Mouse (Mus musculus) midbrain, postnatal 0 days (tissue): ENCODE measurements around the gene Grk5. TPM values are rescaled to one million over a fixed set of nuclear protein-coding genes. Genes with fewer than 3 reads are reported as not detected.

Source experiments
- ATAC-seq: fragments of 200-750 bp; cut with Nextera tagmentation; 2 replicates; pipeline ENCODE4 v1.8.0; 2017; ENCODE audit warnings: moderate number of reproducible peaks, mild to moderate bottlenecking, moderate TSS enrichment, moderate library complexity; ENCODE audit not compliant: low FRiP score
- DNase-seq: peaks from one replicate; pipeline ENCODE4 v3.0.0-alpha.2; 2015; ENCODE audit warnings: low spot score
- H3K27ac ChIP-seq: fragments of 300-500 bp; sonication (generic); 2 replicates; pipeline ENCODE4 v1.5.1; 2014; ENCODE audit warnings: low read depth, mild to moderate bottlenecking, low read length, mixed read lengths
- H3K27me3 ChIP-seq: fragments of 300-500 bp; sonication (generic); 2 replicates; pipeline ENCODE4 v1.6.1; 2014; ENCODE audit warnings: low read length, control low read depth, mixed read lengths; ENCODE audit not compliant: insufficient read depth
- H3K36me3 ChIP-seq: fragments of 300-500 bp; sonication (generic); 2 replicates; pipeline ENCODE4 v1.6.1; 2014; ENCODE audit warnings: low read length, control low read depth, mixed read lengths; ENCODE audit not compliant: insufficient read depth
- H3K4me1 ChIP-seq: fragments of 300-500 bp; sonication (generic); 2 replicates; pipeline ENCODE4 v1.6.1; 2014; ENCODE audit warnings: mild to moderate bottlenecking, control low read depth, antibody characterized with exemption, low read length, mixed read lengths; ENCODE audit not compliant: insufficient read depth
- H3K4me2 ChIP-seq: fragments of 300-500 bp; sonication (generic); 2 replicates; pipeline ENCODE4 v1.6.1; 2014; ENCODE audit warnings: low read depth, mild to moderate bottlenecking, low read length, mixed read lengths; ENCODE audit not compliant: poor library complexity, severe bottlenecking
- H3K4me3 ChIP-seq: fragments of 300-500 bp; sonication (generic); 2 replicates; pipeline ENCODE4 v1.5.1; 2014; ENCODE audit warnings: low read depth, mild to moderate bottlenecking, low read length, moderate library complexity
- H3K9ac ChIP-seq: fragments of 300-500 bp; sonication (generic); replicated peaks from 2 replicates; pipeline ENCODE4 v1.6.1; 2014; ENCODE audit warnings: mild to moderate bottlenecking, low read length, moderate library complexity, mixed read lengths; ENCODE audit not compliant: poor library complexity, severe bottlenecking
- H3K9me3 ChIP-seq: fragments of 300-500 bp; sonication (generic); 2 replicates; pipeline ENCODE4 v1.6.1; 2016; ENCODE audit warnings: low read length, control low read depth
- CTCF ChIP-seq: IDR thresholded peaks from 2 replicates; pipeline ENCODE4 v1.5.1; 2016; ENCODE audit warnings: antibody characterized with exemption, mild to moderate bottlenecking
- WGBS: fragments of 180-500 bp; shearing (Covaris S2); extraction: QIAGEN DNeasy Blood & Tissue Kit; methylation state at CpG from one replicate; pipeline ENCODE4 v1.1.7; 2014; 5-methylcytosine and 5-hydroxymethylcytosine counted together
- polyA plus RNA-seq: library from polyadenylated mRNA; unstranded; fragments of >200 nt; fragmentation: Nextera tagmentation; extraction: Ambion mirVana; gene quantifications from 2 replicates; pipeline ENCODE4 v1.2.1, GENCODE M21; 2015
- total RNA-seq: library from RNA; depleted of rRNA; stranded (reverse); fragments of >200 nt; gene quantifications from 2 replicates; pipeline ENCODE4 v1.2.3, GENCODE M21; 2014

The Grk5 gene
- total and polyA plus RNA-seq, 2 experiments from 2014 or later: 2.1 to 10.6 TPM

GRCm38 (mm10) chr19:61052008-61052407 lies 162.5 kb downstream of the Grk5 start:
- Histone ChIP-seq H3K27ac (no peak overlapping the region), H3K4me1 (no peaks in the 10 kb centered on the region), H3K4me2 (no peak overlapping the region), H3K27me3 (no peaks in the 10 kb centered on the region), H3K4me3 (no peak overlapping the region), H3K9me3 (no peaks in the 10 kb centered on the region), H3K9ac (no peak overlapping the region), H3K36me3 (no peaks in the 10 kb centered on the region)
- no peak for TF ChIP-seq CTCF
- DNase-seq (no peak), ATAC-seq (no peak)

DNA sequence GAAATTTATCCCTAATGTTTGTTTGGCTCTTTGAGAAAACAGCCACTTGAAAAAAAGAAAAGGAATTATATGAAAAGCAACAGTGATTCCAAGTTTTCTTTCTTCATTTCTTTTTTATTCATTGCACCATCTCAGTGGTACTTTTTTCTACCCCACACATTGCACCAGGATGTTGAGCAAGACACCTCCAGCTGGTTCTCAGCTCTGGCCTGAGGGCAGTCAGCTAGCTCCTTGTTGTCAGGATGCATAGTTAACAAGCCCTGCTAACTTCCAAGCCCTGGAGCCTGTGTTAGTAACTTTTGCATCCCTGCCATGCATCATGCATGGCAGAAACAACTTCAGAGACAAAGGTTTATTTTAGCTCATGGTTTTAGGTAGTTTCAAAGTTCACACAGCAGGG lies 163.2 kb downstream of the Grk5 start:
- no peaks in the 10 kb centered on the region for H3K9me3 ChIP-seq
- no peak overlapping the region for H3K27ac ChIP-seq
- H3K4me3 ChIP-seq: no peak overlapping the region
- no peak for DNase-seq
- TF ChIP-seq CTCF: no peak
- H3K4me1 ChIP-seq: no peaks in the 10 kb centered on the region
- H3K4me2 ChIP-seq: no peak overlapping the region
- ATAC-seq: no peak
- H3K9ac ChIP-seq: no peak overlapping the region
- H3K27me3 ChIP-seq: no peaks in the 10 kb centered on the region
- H3K36me3 ChIP-seq: no peaks in the 10 kb centered on the region

DNA sequence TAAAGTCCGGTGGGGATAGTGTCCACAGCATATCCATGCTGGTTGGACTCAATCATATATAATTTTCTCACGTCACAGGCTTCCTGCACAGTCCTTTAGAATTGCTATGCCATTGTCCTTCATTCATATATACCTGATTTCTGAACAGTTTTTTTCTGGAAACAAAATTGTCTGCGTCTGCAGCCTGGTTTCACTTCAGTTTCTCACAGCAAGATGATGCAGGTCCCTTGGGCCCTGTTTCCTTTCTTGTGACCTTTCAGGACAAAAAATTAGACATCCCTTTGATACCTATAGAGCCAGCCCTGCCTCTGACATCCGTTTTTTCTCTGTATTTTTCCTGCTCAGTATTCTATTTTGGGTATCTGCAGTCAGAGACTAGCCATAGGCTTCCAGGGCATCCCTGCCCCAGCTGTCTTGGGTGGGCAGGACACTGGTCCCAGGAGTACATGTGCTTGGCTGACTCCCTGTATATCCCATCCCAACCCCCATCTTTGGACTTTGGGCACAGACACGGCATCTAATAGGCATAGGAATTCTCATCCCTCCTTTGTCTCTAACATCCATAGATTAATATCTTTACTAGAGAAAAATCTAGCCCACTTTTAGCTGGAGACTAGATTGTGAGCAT lies 167.3 kb downstream of the Grk5 start:
- no peak for TF ChIP-seq CTCF
- no peak overlapping the region for H3K4me3 ChIP-seq
- no peak overlapping the region for H3K9ac ChIP-seq
- no peaks in the 10 kb centered on the region for H3K4me1 ChIP-seq
- ATAC-seq (no peak), DNase-seq (no peak)
- no peak overlapping the region for H3K27ac ChIP-seq
- 0 out of 2 replicates have a peak, but pooled peaks cover 2% of the 10 kb centered on the region for H3K36me3 ChIP-seq
- no peaks in the 10 kb centered on the region for H3K27me3 ChIP-seq
- no peak overlapping the region for H3K4me2 ChIP-seq
- WGBS: 73% methylated on average over 5 of the region's 5 CpGs
- no peaks in the 10 kb centered on the region for H3K9me3 ChIP-seq

GRCm38 (mm10) chr19:61057581-61057980 lies 168.0 kb downstream of the Grk5 start:
- WGBS: 39% methylated on average over 3 of the region's 3 CpGs

DNA sequence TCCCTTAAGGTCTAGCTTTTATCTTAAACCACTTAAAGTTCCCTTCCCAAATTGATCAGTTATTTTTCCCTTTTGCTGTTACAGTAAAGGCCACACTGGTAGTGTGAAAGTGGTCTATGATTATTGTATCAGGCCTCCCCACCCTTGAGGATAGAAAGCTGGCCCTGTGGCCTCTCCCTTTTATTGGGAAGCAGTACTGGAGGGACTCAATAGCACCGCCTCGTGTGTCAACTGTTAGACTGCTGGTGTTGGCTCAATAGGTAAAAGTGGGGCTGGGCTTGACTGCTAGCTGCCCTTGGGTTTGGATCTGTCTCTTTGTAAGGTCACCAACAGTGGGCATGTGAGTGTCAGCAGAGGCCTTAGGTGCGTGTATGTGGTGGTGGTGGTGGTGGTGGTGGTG lies 174.8 kb downstream of the Grk5 start:
- WGBS: 95% methylated on average over 3 of the region's 3 CpGs
- no peak for TF ChIP-seq CTCF
- no peak overlapping the region for H3K4me2 ChIP-seq
- H3K9ac ChIP-seq: no peak overlapping the region
- no peaks in the 10 kb centered on the region for H3K27me3 ChIP-seq
- no peak for DNase-seq
- H3K9me3 ChIP-seq: no peaks in the 10 kb centered on the region
- no peak for ATAC-seq
- no peak overlapping the region for H3K27ac ChIP-seq
- 0 out of 2 replicates have a peak, but pooled peaks cover 2% of the 10 kb centered on the region for H3K36me3 ChIP-seq
- H3K4me1 ChIP-seq: no peaks in the 10 kb centered on the region
- no peak overlapping the region for H3K4me3 ChIP-seq

More at GRCm38 (mm10) chr19:61057581-61057980, 168.0 kb downstream of the Grk5 start:
- Histone ChIP-seq H3K9ac (no peak overlapping the region), H3K27me3 (no peaks in the 10 kb centered on the region), H3K4me2 (no peak overlapping the region), H3K4me3 (no peak overlapping the region), H3K9me3 (no peaks in the 10 kb centered on the region), H3K27ac (no peak overlapping the region), H3K36me3 (0 out of 2 replicates have a peak, but pooled peaks cover 2% of the 10 kb centered on the region), H3K4me1 (no peaks in the 10 kb centered on the region)
- no peak for TF ChIP-seq CTCF
- no peak for ATAC-seq
- DNase-seq: no peak

DNA sequence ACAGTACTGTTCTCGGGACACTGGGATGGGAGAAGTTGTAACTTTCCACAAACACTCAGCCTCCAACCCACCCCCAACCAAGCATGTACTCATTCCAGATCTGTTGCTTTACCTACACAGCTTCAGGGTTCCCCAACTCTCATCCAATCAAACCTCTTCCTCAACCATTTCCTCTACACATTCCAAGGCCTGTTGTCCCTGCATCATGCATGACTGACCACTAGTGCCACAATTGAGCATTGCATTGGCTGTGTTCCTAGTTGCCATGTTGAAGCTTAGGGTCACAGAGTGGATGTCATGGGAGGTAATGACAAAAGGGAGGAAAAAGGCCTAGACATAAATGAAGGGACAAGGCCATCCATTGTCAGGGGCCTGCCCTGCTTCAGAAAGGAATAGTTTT lies 175.5 kb downstream of the Grk5 start:
- Histone ChIP-seq H3K9me3 (no peaks in the 10 kb centered on the region), H3K9ac (no peak overlapping the region), H3K4me3 (no peak overlapping the region), H3K4me2 (no peak overlapping the region), H3K27me3 (no peaks in the 10 kb centered on the region), H3K27ac (no peak overlapping the region), H3K36me3 (0 out of 2 replicates have a peak, but pooled peaks cover 2% of the 10 kb centered on the region), H3K4me1 (no peaks in the 10 kb centered on the region)
- no peak for DNase-seq
- no peak for ATAC-seq
- 90% methylated on average over 1 of the region's 1 CpGs for WGBS
- peak; percentile 31; the same call in 1 of the 2 replicates for TF ChIP-seq CTCF
